Mouse (Mus musculus) stomach, embryonic 16.5 days (tissue): Measurements from ENCODE around the gene Kcnq2. TPM values are rescaled to one million over a fixed set of nuclear protein-coding genes. Genes with fewer than 3 reads are reported as not detected.

Experiments
- ATAC-seq: fragments of 200-750 bp; cut with Nextera tagmentation; 2 replicates; pipeline ENCODE4 v1.8.0; 2017; ENCODE audit warnings: moderate number of reproducible peaks, moderate TSS enrichment; ENCODE audit not compliant: insufficient read depth, low FRiP score
- H3K27ac ChIP-seq: fragments of 300-500 bp; sonication (generic); 2 replicates; pipeline ENCODE4 v1.5.1; 2014; ENCODE audit warnings: low read length
- H3K27me3 ChIP-seq: fragments of 300-500 bp; sonication (generic); 2 replicates; pipeline ENCODE4 v1.6.1; 2014; ENCODE audit warnings: low read length, control low read depth, mixed read lengths; ENCODE audit not compliant: control insufficient read depth, insufficient read depth
- H3K36me3 ChIP-seq: fragments of 300-500 bp; sonication (generic); 2 replicates; pipeline ENCODE4 v1.6.1; 2014; ENCODE audit warnings: low read length; ENCODE audit not compliant: control insufficient read depth, insufficient read depth
- H3K4me1 ChIP-seq: fragments of 300-500 bp; sonication (generic); 2 replicates; pipeline ENCODE4 v1.6.1; 2014; ENCODE audit warnings: low read length, control low read depth, mixed read lengths; ENCODE audit not compliant: control insufficient read depth, insufficient read depth
- H3K4me2 ChIP-seq: fragments of 300-500 bp; sonication (generic); 2 replicates; pipeline ENCODE4 v1.6.1; 2014; ENCODE audit warnings: low read depth, low read length, mixed read lengths
- H3K4me3 ChIP-seq: fragments of 300-500 bp; sonication (generic); replicated peaks from 2 replicates; pipeline ENCODE4 v1.5.1; 2014; ENCODE audit warnings: mild to moderate bottlenecking, low read length
- H3K9ac ChIP-seq: fragments of 300-500 bp; sonication (generic); 2 replicates; pipeline ENCODE4 v1.6.1; 2014; ENCODE audit warnings: low read length
- H3K9me3 ChIP-seq: fragments of 300-500 bp; sonication (generic); replicated peaks from 2 replicates; pipeline ENCODE4 v1.6.1; 2016; ENCODE audit warnings: low read length, control low read depth; ENCODE audit not compliant: control insufficient read depth
- WGBS: fragments of 180-500 bp; shearing (Covaris S2); extraction: QIAGEN DNeasy Blood & Tissue Kit; methylation state at CpG from one replicate; pipeline ENCODE4 v1.1.7; 2014; 5-methylcytosine and 5-hydroxymethylcytosine counted together
- polyA plus RNA-seq: library from polyadenylated mRNA; unstranded; fragments of >200 nt; fragmentation: Nextera tagmentation; extraction: Ambion mirVana; gene quantifications from 2 replicates; pipeline ENCODE4 v1.2.1, GENCODE M21; 2015

Gene Kcnq2
- polyA plus RNA-seq, 1 experiment from 2014 or later: 1.1 TPM

DNA sequence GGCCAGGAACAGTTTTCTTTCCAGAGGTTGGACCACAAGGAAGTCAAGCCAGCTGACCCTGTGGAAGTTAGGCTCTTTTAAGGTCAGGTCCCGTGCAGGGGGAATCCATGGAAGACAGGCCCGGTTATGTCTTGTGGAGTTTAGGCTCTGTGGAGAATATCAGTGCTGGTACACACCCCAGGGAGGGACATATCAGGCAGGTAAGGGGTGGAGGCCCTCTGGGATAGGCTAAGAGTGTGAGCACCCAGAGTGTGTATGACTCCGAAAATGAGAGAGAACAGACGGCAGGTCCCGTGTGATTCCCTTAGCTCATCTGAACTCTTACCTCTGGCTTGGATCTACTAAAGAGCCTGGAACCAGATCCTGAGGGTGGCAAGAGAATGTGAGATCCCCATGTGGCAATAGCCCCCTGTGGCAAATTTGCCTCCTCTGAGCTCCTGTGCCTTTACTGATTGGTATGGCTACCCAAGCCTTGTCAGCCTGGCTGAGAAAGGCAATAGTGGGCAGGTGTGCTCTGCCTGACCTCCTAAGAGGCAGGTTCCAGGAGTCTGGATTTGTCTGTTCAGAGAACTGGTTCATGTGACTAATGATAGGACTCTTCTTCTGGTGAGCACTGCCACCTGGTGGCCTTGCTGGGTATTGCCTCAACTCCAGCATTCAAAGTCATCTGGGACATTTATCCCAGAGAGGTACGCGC lies 63.2 kb downstream of the Kcnq2 start:
- ATAC-seq: peak; percentile 46; the same call in 1 of the 2 replicates
- no peaks in the 10 kb centered on the region for H3K4me1 ChIP-seq
- WGBS: 48% methylated on average over 7 of the region's 7 CpGs

GRCm38 (mm10) chr2:181070136-181070535 lies 65.0 kb downstream of the Kcnq2 start:
- H3K9me3 ChIP-seq: no peaks in the 10 kb centered on the region
- H3K4me2 ChIP-seq: no peak overlapping the region
- no peaks in the 10 kb centered on the region for H3K27me3 ChIP-seq
- no peaks in the 10 kb centered on the region for H3K4me1 ChIP-seq
- no peak overlapping the region for H3K27ac ChIP-seq
- no peak overlapping the region for H3K9ac ChIP-seq
- 46% methylated on average over 7 of the region's 7 CpGs for WGBS
- no peak for ATAC-seq
- H3K4me3 ChIP-seq: no peak overlapping the region
- no peaks in the 10 kb centered on the region for H3K36me3 ChIP-seq

More for the DNA sequence above, 63.2 kb downstream of the Kcnq2 start:
- Histone ChIP-seq H3K9ac (no peak overlapping the region), H3K27ac (no peak overlapping the region), H3K9me3 (no peaks in the 10 kb centered on the region), H3K36me3 (no peaks in the 10 kb centered on the region), H3K4me2 (no peak overlapping the region), H3K4me3 (no peak overlapping the region), H3K27me3 (no peaks in the 10 kb centered on the region)

- Histone ChIP-seq H3K4me2 (no peak overlapping the region), H3K27me3 (no peaks in the 10 kb centered on the region), H3K4me3 (no peak overlapping the region), H3K36me3 (no peaks in the 10 kb centered on the region), H3K9me3 (no peaks in the 10 kb centered on the region), H3K9ac (no peak overlapping the region), H3K27ac (no peak overlapping the region), H3K4me1 (no peaks in the 10 kb centered on the region)
- WGBS: 62% methylated on average over 5 of the region's 5 CpGs
- ATAC-seq: no peak
Measured at GRCm38 (mm10) chr2:181068499-181068898, 66.6 kb downstream of the Kcnq2 start.

DNA sequence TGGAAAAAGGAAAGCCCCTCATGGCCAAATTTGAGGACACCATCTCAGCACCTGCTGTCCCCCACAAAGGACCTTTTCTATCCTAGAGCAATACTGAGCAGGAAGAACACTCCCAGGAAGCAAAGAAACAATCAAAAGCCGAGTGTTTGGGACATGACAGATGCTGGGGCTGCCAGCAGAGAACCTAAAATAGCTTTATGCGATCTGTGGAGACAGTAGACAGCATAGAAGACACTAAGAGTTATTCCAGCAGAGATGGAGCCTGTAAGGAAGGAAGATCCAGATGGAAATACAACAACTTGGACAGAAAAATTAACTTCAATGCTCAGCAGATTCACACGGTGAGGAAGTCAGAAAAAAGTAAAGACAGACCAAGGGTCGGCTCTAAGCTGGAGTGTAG lies 69.3 kb downstream of the Kcnq2 start:
- H3K27ac ChIP-seq: no peak overlapping the region
- 37% methylated on average over 4 of the region's 4 CpGs for WGBS
- no peaks in the 10 kb centered on the region for H3K9me3 ChIP-seq
- no peak overlapping the region for H3K4me3 ChIP-seq
- H3K36me3 ChIP-seq: no peaks in the 10 kb centered on the region
- H3K4me2 ChIP-seq: no peak overlapping the region
- H3K4me1 ChIP-seq: no peaks in the 10 kb centered on the region
- no peaks in the 10 kb centered on the region for H3K27me3 ChIP-seq
- no peak overlapping the region for H3K9ac ChIP-seq
- ATAC-seq: no peak

GRCm38 (mm10) chr2:181060127-181060526 lies 75.0 kb downstream of the Kcnq2 start:
- peak; percentile 76; the same call in 1 of the 2 replicates for ATAC-seq

GRCm38 (mm10) chr2:181058193-181058592 lies 76.9 kb downstream of the Kcnq2 start:
- H3K4me1 ChIP-seq: no peaks in the 10 kb centered on the region
- no peak overlapping the region for H3K27ac ChIP-seq
- H3K9me3 ChIP-seq: no peaks in the 10 kb centered on the region
- ATAC-seq: no peak
- no peaks in the 10 kb centered on the region for H3K36me3 ChIP-seq
- no peaks in the 10 kb centered on the region for H3K27me3 ChIP-seq
- no peak overlapping the region for H3K9ac ChIP-seq
- 31% methylated on average over 3 of the region's 3 CpGs for WGBS
- no peak overlapping the region for H3K4me2 ChIP-seq
- H3K4me3 ChIP-seq: no peak overlapping the region

More at GRCm38 (mm10) chr2:181060127-181060526, 75.0 kb downstream of the Kcnq2 start:
- Histone ChIP-seq H3K9me3 (no peaks in the 10 kb centered on the region), H3K27ac (no peak overlapping the region), H3K4me2 (no peak overlapping the region), H3K27me3 (no peaks in the 10 kb centered on the region), H3K36me3 (no peaks in the 10 kb centered on the region), H3K9ac (no peak overlapping the region), H3K4me1 (no peaks in the 10 kb centered on the region), H3K4me3 (no peak overlapping the region)
- 15% methylated on average over 5 of the region's 5 CpGs for WGBS

DNA sequence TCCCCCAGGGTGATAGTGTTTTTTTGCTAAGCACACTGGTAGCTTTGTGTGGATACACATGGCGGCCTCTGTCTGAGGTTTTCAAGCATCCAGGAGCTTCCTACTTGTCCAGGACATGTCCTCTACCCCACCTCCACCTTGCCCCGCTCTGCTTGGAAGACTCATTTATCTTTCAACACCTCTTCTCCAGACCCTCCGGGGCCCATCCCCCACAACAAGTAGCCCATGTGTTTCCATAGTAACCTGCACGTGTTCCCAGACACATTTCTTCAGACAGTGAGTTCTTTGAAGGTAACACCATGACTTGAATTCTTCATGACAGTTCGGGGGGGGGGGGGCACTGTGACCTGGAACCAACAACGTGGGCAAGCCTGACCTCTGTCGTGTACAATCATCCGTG lies 77.8 kb downstream of the Kcnq2 start:
- H3K4me2 ChIP-seq: no peak overlapping the region
- no peak for ATAC-seq
- no peaks in the 10 kb centered on the region for H3K27me3 ChIP-seq
- H3K36me3 ChIP-seq: no peaks in the 10 kb centered on the region
- H3K27ac ChIP-seq: no peak overlapping the region
- WGBS: 40% methylated on average over 8 of the region's 8 CpGs
- H3K4me3 ChIP-seq: no peak overlapping the region
- H3K9ac ChIP-seq: no peak overlapping the region
- no peaks in the 10 kb centered on the region for H3K9me3 ChIP-seq
- no peaks in the 10 kb centered on the region for H3K4me1 ChIP-seq

DNA sequence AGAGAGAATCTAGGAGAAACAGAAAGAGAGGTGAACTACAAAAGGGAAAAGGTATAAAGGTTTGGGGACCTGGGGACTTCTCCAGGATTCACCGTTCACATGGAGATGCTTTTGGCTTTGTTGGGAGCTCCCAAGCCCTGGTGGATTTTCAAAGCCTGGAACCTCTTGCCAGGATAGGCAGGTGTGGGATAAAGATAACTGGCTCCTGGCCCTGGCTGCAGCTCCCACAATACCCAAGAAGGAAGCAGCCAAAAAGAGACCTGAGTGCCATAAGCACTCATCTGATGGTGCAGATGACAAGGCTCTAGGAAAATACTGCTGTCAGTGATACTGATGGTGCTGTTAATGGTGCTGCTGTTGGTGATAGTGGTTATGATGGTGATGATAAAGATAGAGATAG lies 82.9 kb downstream of the Kcnq2 start:
- no peaks in the 10 kb centered on the region for H3K27me3 ChIP-seq
- H3K4me3 ChIP-seq: no peak overlapping the region
- 89% methylated on average over 1 of the region's 1 CpGs for WGBS
- no peaks in the 10 kb centered on the region for H3K9me3 ChIP-seq
- no peak for ATAC-seq
- H3K27ac ChIP-seq: no peak overlapping the region
- no peak overlapping the region for H3K9ac ChIP-seq
- no peaks in the 10 kb centered on the region for H3K4me1 ChIP-seq
- H3K36me3 ChIP-seq: no peaks in the 10 kb centered on the region
- H3K4me2 ChIP-seq: no peak overlapping the region

GRCm38 (mm10) chr2:181048986-181049385 lies 86.1 kb downstream of the Kcnq2 start:
- Histone ChIP-seq H3K9ac (no peak overlapping the region), H3K27me3 (no peaks in the 10 kb centered on the region), H3K9me3 (no peaks in the 10 kb centered on the region), H3K4me3 (no peak overlapping the region), H3K36me3 (no peaks in the 10 kb centered on the region), H3K4me2 (no peak overlapping the region), H3K4me1 (0 out of 2 replicates have a peak, but pooled peaks cover 2% of the 10 kb centered on the region), H3K27ac (no peak overlapping the region)
- ATAC-seq: no peak
- 77% methylated on average over 9 of the region's 9 CpGs for WGBS
